Mouse (Mus musculus) 416B (cell line): ENCODE measurements around the gene Fam178b.
A peak's percentile ranks its signal among the peaks of the same experiment; 100 is the strongest.
"Not testable (repeated sequence)": the region's sequence is repeated elsewhere in the genome, so short reads cannot be mapped to it uniquely, and the experiment has no call there.

ENCODE experiments used
- DNase-seq: peaks from one replicate; pipeline ENCODE4 v3.0.0; 2011; ENCODE audit warnings: low read depth

Fam178b gene

GRCm38 (mm10) chr1:36672648-36673350, 10.2 kb downstream of the Fam178b start:
- DNase-seq = no peak

GRCm38 (mm10) chr1:36671260-36671659, 11.7 kb downstream of the Fam178b start:
- DNase-seq = no peak

GRCm38 (mm10) chr1:36670256-36670655, 12.7 kb downstream of the Fam178b start:
- DNase-seq = no peak

GRCm38 (mm10) chr1:36668007-36668406, 15.0 kb downstream of the Fam178b start:
- not testable (repeated sequence) for DNase-seq

GRCm38 (mm10) chr1:36665934-36666333, 17.0 kb downstream of the Fam178b start:
- DNase-seq = no peak

GRCm38 (mm10) chr1:36665165-36665723, 17.7 kb downstream of the Fam178b start:
- DNase-seq = no peak

- DNase-seq = peak; percentile 56
Observed at GRCm38 (mm10) chr1:36664457-36664856, 18.5 kb downstream of the Fam178b start.

GRCm38 (mm10) chr1:36658621-36659399, 24.2 kb downstream of the Fam178b start:
- no peak for DNase-seq

GRCm38 (mm10) chr1:36657658-36658415, 25.1 kb downstream of the Fam178b start:
- DNase-seq = peak; percentile 49

- peak; percentile 72 for DNase-seq
Observed at GRCm38 (mm10) chr1:36656233-36656632, 26.8 kb downstream of the Fam178b start.

- DNase-seq = no peak
Observed at GRCm38 (mm10) chr1:36655039-36655438, 27.9 kb downstream of the Fam178b start.

- no peak for DNase-seq
Observed at GRCm38 (mm10) chr1:36647631-36648030, 35.4 kb downstream of the Fam178b start.

- DNase-seq = no peak
Observed at GRCm38 (mm10) chr1:36646285-36646684, 36.7 kb downstream of the Fam178b start.

- no peak for DNase-seq
Observed at GRCm38 (mm10) chr1:36644615-36645007, 38.4 kb downstream of the Fam178b start.

GRCm38 (mm10) chr1:36643957-36644614, 38.9 kb downstream of the Fam178b start:
- no peak for DNase-seq

- DNase-seq = no peak
Observed at GRCm38 (mm10) chr1:36635826-36636485, 47.0 kb downstream of the Fam178b start.

GRCm38 (mm10) chr1:36634940-36635339, 48.0 kb downstream of the Fam178b start:
- peak; percentile 54 for DNase-seq

- DNase-seq = no peak
Observed at GRCm38 (mm10) chr1:36633920-36634319, 49.1 kb downstream of the Fam178b start.

GRCm38 (mm10) chr1:36632846-36633245, 50.1 kb downstream of the Fam178b start:
- DNase-seq = no peak

GRCm38 (mm10) chr1:36632090-36632489, 50.9 kb downstream of the Fam178b start:
- no peak for DNase-seq

GRCm38 (mm10) chr1:36631391-36631790, 51.6 kb downstream of the Fam178b start:
- no peak for DNase-seq
